Mouse (Mus musculus): ENCODE data around the gene Arl13a. TPM values are rescaled to one million over a fixed set of nuclear protein-coding genes. Genes with fewer than 3 reads are reported as not detected.

Arl13a gene
- polyA plus RNA-seq, 1 experiment = not detected

- no peaks in the 10 kb centered on the region for H3K27me3 ChIP-seq (ENCODE audit: control insufficient read depth, insufficient read depth, insufficient read length)
- H3K79me2 ChIP-seq (ENCODE audit: control insufficient read depth, insufficient read depth) = no peaks in the 10 kb centered on the region
- no peaks in the 10 kb centered on the region for H3K79me3 ChIP-seq (ENCODE audit: low read depth)
- no peak overlapping the region for H3K4me3 ChIP-seq (ENCODE audit: insufficient read depth, poor library complexity, severe bottlenecking)
- no peaks in the 10 kb centered on the region for H3K36me3 ChIP-seq (ENCODE audit: control insufficient read depth, insufficient read depth)
- TF ChIP-seq FOSL1 (IDR thresholded peaks at IDR 0.05; ENCODE audit: insufficient read depth, low read length, poor library complexity, severe bottlenecking) (no peak), MAX (IDR thresholded peaks at IDR 0.05) (no peak), CTCF (IDR thresholded peaks at IDR 0.05; ENCODE audit: control insufficient read depth, insufficient read depth, insufficient read length) (no peak), MYOD1 (IDR thresholded peaks at IDR 0.05; ENCODE audit: control insufficient read depth, insufficient read length, low read depth) (no peak), CEBPB (IDR thresholded peaks at IDR 0.05; ENCODE audit: low read depth) (no peak), USF1 (IDR thresholded peaks at IDR 0.05; ENCODE audit: low read depth) (no peak), MYOG (IDR thresholded peaks at IDR 0.05; ENCODE audit: control insufficient read depth, extremely low read depth, insufficient read length) (no peak)
- no peak overlapping the region for H3ac ChIP-seq (ENCODE audit: control insufficient read depth, insufficient read length, low read depth)
These were observed 23.9 kb downstream of the Arl13a start for GRCm38 (mm10) chrX:134211151-134211642.

DNA sequence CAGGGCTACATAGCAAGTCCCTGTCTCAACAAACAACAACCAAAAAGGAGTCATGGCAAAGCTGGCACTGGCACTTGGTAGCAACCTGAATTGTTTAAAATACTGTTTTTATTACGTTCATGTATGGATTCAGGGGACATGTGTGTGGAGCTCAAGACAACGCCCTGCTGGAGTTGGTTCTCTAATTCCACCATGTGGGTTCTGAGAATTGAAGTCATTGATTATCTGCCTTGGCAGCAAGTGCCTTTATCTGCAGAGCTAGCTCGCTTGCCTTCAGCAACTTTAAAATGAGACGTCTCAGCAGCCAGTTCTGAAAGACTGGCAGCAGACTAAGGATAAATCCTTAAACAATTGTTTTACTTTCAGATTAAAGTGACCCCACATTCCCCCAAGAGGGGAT, 30.9 kb downstream of the Arl13a start:
- H3K36me3 ChIP-seq (ENCODE audit: control insufficient read depth, insufficient read depth) = no peaks in the 10 kb centered on the region
- no peak overlapping the region for H3K4me3 ChIP-seq (ENCODE audit: insufficient read depth, poor library complexity, severe bottlenecking)
- H3K79me3 ChIP-seq (ENCODE audit: low read depth) = no peaks in the 10 kb centered on the region
- no peaks in the 10 kb centered on the region for H3K79me2 ChIP-seq (ENCODE audit: control insufficient read depth, insufficient read depth)
- TF ChIP-seq MYOG (IDR thresholded peaks at IDR 0.05; ENCODE audit: control insufficient read depth, extremely low read depth, insufficient read length) (no peak), CTCF (IDR thresholded peaks at IDR 0.05; ENCODE audit: control insufficient read depth, insufficient read depth, insufficient read length) (no peak), MYOD1 (IDR thresholded peaks at IDR 0.05; ENCODE audit: control insufficient read depth, insufficient read length, low read depth) (no peak), FOSL1 (IDR thresholded peaks at IDR 0.05; ENCODE audit: insufficient read depth, low read length, poor library complexity, severe bottlenecking) (no peak), MAX (IDR thresholded peaks at IDR 0.05) (no peak), USF1 (IDR thresholded peaks at IDR 0.05; ENCODE audit: low read depth) (no peak), CEBPB (IDR thresholded peaks at IDR 0.05; ENCODE audit: low read depth) (no peak)
- H3K27me3 ChIP-seq (ENCODE audit: control insufficient read depth, insufficient read depth, insufficient read length) = no peaks in the 10 kb centered on the region
- no peak overlapping the region for H3ac ChIP-seq (ENCODE audit: control insufficient read depth, insufficient read length, low read depth)

DNA sequence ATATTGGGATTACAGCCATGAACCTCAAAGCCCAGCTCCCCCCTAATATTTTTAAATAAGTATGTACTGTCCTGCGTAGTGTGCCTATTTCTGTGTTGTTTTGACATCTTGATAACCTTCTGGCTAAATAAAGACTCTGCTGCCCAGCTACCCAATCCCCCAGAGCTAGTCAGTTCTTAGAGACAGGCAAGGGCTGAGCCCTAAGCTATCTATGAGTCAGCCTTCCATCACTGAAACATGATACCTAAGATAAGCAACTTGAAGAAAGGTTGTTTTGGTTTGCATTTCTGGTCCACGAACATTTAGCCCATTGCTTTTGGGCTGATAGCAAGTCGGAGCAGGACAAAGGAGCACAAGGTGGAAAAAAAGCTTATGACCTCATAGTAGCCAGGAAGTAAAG, 33.3 kb downstream of the Arl13a start:
- no peak overlapping the region for H3ac ChIP-seq (ENCODE audit: control insufficient read depth, insufficient read length, low read depth)
- no peak overlapping the region for H3K4me3 ChIP-seq (ENCODE audit: insufficient read depth, poor library complexity, severe bottlenecking)
- H3K36me3 ChIP-seq (ENCODE audit: control insufficient read depth, insufficient read depth) = no peaks in the 10 kb centered on the region
- no peak for TF ChIP-seq CTCF (IDR thresholded peaks at IDR 0.05; ENCODE audit: control insufficient read depth, insufficient read depth, insufficient read length)
- no peak for TF ChIP-seq USF1 (IDR thresholded peaks at IDR 0.05; ENCODE audit: low read depth)
- TF ChIP-seq MYOG (IDR thresholded peaks at IDR 0.05; ENCODE audit: control insufficient read depth, extremely low read depth, insufficient read length) = no peak
- TF ChIP-seq FOSL1 (IDR thresholded peaks at IDR 0.05; ENCODE audit: insufficient read depth, low read length, poor library complexity, severe bottlenecking) = no peak
- no peak for TF ChIP-seq MYOD1 (IDR thresholded peaks at IDR 0.05; ENCODE audit: control insufficient read depth, insufficient read length, low read depth)
- no peak for TF ChIP-seq MAX (IDR thresholded peaks at IDR 0.05)
- TF ChIP-seq CEBPB (IDR thresholded peaks at IDR 0.05; ENCODE audit: low read depth) = no peak
- no peaks in the 10 kb centered on the region for H3K79me3 ChIP-seq (ENCODE audit: low read depth)
- H3K79me2 ChIP-seq (ENCODE audit: control insufficient read depth, insufficient read depth) = no peaks in the 10 kb centered on the region
- no peaks in the 10 kb centered on the region for H3K27me3 ChIP-seq (ENCODE audit: control insufficient read depth, insufficient read depth, insufficient read length)

- Histone ChIP-seq H3K36me3 (ENCODE audit: control insufficient read depth, insufficient read depth) (no peaks in the 10 kb centered on the region), H3K27me3 (ENCODE audit: control insufficient read depth, insufficient read depth, insufficient read length) (no peaks in the 10 kb centered on the region), H3K79me3 (ENCODE audit: low read depth) (no peaks in the 10 kb centered on the region), H3K79me2 (ENCODE audit: control insufficient read depth, insufficient read depth) (no peaks in the 10 kb centered on the region), H3ac (ENCODE audit: control insufficient read depth, insufficient read length, low read depth) (no peak within 1 kb of the TSS), H3K4me3 (ENCODE audit: insufficient read depth, poor library complexity, severe bottlenecking) (no peak within 1 kb of the TSS)
- TF ChIP-seq MYOG (IDR thresholded peaks at IDR 0.05; ENCODE audit: control insufficient read depth, extremely low read depth, insufficient read length) (no peak), MYOD1 (IDR thresholded peaks at IDR 0.05; ENCODE audit: control insufficient read depth, insufficient read length, low read depth) (no peak), CEBPB (IDR thresholded peaks at IDR 0.05; ENCODE audit: low read depth) (no peak), USF1 (IDR thresholded peaks at IDR 0.05; ENCODE audit: low read depth) (no peak), FOSL1 (IDR thresholded peaks at IDR 0.05; ENCODE audit: insufficient read depth, low read length, poor library complexity, severe bottlenecking) (no peak), CTCF (IDR thresholded peaks at IDR 0.05; ENCODE audit: control insufficient read depth, insufficient read depth, insufficient read length) (no peak), MAX (IDR thresholded peaks at IDR 0.05) (no peak)
These were observed 34.6 kb downstream of the Arl13a start, which contains the start of gene Nox1 for GRCm38 (mm10) chrX:134221856-134222255. Gene Nox1, minus strand, starts transcription at chrX:134221956.

DNA sequence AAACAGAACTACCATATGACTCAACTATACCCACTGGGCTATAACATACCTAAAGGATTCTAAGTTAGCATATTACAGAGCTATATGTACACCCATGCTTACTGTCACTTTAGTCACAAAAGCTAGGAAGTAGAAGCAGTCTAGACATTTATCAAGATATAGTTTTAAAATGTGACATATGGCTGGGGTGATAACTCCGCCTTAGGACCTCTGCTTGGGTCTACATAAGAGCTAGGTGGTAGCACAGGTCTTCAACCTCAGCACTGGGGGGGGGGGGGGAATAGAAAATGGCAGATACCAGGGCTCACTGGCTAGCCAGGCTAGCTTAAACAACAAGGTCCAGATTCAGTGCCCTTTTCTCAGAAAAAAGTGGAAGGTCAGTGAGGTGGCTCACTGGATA, 45.7 kb downstream of the Arl13a start:
- no peak overlapping the region for H3K4me3 ChIP-seq (ENCODE audit: insufficient read depth, poor library complexity, severe bottlenecking)
- no peak for TF ChIP-seq CTCF (IDR thresholded peaks at IDR 0.05; ENCODE audit: control insufficient read depth, insufficient read depth, insufficient read length)
- no peak for TF ChIP-seq MYOD1 (IDR thresholded peaks at IDR 0.05; ENCODE audit: control insufficient read depth, insufficient read length, low read depth)
- no peak for TF ChIP-seq CEBPB (IDR thresholded peaks at IDR 0.05; ENCODE audit: low read depth)
- TF ChIP-seq MAX (IDR thresholded peaks at IDR 0.05) = no peak
- TF ChIP-seq USF1 (IDR thresholded peaks at IDR 0.05; ENCODE audit: low read depth) = no peak
- TF ChIP-seq FOSL1 (IDR thresholded peaks at IDR 0.05; ENCODE audit: insufficient read depth, low read length, poor library complexity, severe bottlenecking) = no peak
- TF ChIP-seq MYOG (IDR thresholded peaks at IDR 0.05; ENCODE audit: control insufficient read depth, extremely low read depth, insufficient read length) = no peak
- H3K79me3 ChIP-seq (ENCODE audit: low read depth) = no peaks in the 10 kb centered on the region
- no peaks in the 10 kb centered on the region for H3K27me3 ChIP-seq (ENCODE audit: control insufficient read depth, insufficient read depth, insufficient read length)
- peaks cover 8% of the 10 kb centered on the region for H3K36me3 ChIP-seq (ENCODE audit: control insufficient read depth, insufficient read depth)
- no peak overlapping the region for H3ac ChIP-seq (ENCODE audit: control insufficient read depth, insufficient read length, low read depth)
- H3K79me2 ChIP-seq (ENCODE audit: control insufficient read depth, insufficient read depth) = no peaks in the 10 kb centered on the region

Data from C2C12 (cell line).